Mouse (Mus musculus): ENCODE results near the gene Cdk6. TPM values are rescaled to one million over a fixed set of nuclear protein-coding genes. Genes with fewer than 3 reads are reported as not detected.

The Cdk6 gene
- polyA plus RNA-seq, 1 experiment from 2014 or later, result 18.0 TPM

- H3K4me3 ChIP-seq, result no peak overlapping the region
- 74% methylated on average over 1 of the region's 1 CpGs for WGBS
- no peak overlapping the region for H3K27ac ChIP-seq (replicated peaks)
- no peaks in the 10 kb centered on the region for H3K9me3 ChIP-seq
- H3K4me1 ChIP-seq, result 0 out of 2 replicates have a peak, but pooled peaks cover 3% of the 10 kb centered on the region
- no peaks in the 10 kb centered on the region for H3K36me3 ChIP-seq
- ATAC-seq (ENCODE audit: low FRiP score, low read depth), result no peak
- H3K9ac ChIP-seq (replicated peaks), result no peak overlapping the region
- no peak overlapping the region for H3K4me2 ChIP-seq (replicated peaks)
- H3K27me3 ChIP-seq, result no peaks in the 10 kb centered on the region
These were observed 43.8 kb downstream of the Cdk6 start for GRCm38 (mm10) chr5:3385078-3385477.

- 77% methylated on average over 7 of the region's 7 CpGs for WGBS
- Histone ChIP-seq H3K9ac (replicated peaks) (no peak overlapping the region), H3K4me1 (0 out of 2 replicates have a peak, but pooled peaks cover 3% of the 10 kb centered on the region), H3K27ac (replicated peaks) (no peak overlapping the region), H3K36me3 (no peaks in the 10 kb centered on the region), H3K9me3 (no peaks in the 10 kb centered on the region), H3K27me3 (no peaks in the 10 kb centered on the region), H3K4me2 (replicated peaks) (no peak overlapping the region), H3K4me3 (no peak overlapping the region)
- ATAC-seq (ENCODE audit: low FRiP score, low read depth), result no peak
These were observed 44.9 kb downstream of the Cdk6 start for GRCm38 (mm10) chr5:3386021-3386730.

DNA sequence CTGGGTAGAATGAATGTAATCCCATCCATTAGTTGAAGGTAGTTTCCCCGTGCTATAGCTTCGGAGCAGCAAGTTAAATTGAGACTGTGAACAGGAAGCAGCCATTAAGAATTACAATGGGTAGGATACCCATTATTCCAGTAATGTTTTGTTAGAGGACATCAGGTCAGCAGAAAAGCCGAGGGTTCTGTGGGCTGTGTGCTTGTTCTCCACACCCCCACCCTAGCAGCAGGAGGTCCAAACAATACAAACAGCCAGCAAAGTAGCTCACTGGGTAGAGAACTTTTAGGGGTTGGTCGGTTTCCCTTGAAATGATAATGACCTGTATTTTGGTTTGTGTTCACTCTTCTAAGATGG lies 45.4 kb downstream of the Cdk6 start:
- no peak for ATAC-seq (ENCODE audit: low FRiP score, low read depth)
- no peak overlapping the region for H3K4me2 ChIP-seq (replicated peaks)
- H3K9ac ChIP-seq (replicated peaks), result no peak overlapping the region
- no peaks in the 10 kb centered on the region for H3K9me3 ChIP-seq
- no peak overlapping the region for H3K27ac ChIP-seq (replicated peaks)
- no peaks in the 10 kb centered on the region for H3K27me3 ChIP-seq
- 0 out of 2 replicates have a peak, but pooled peaks cover 3% of the 10 kb centered on the region for H3K4me1 ChIP-seq
- H3K36me3 ChIP-seq, result no peaks in the 10 kb centered on the region
- 10% methylated on average over 4 of the region's 4 CpGs for WGBS
- H3K4me3 ChIP-seq, result no peak overlapping the region

GRCm38 (mm10) chr5:3387138-3387537 lies 45.9 kb downstream of the Cdk6 start:
- H3K4me3 ChIP-seq, result no peak overlapping the region
- no peak overlapping the region for H3K4me2 ChIP-seq (replicated peaks)
- H3K27ac ChIP-seq (replicated peaks), result no peak overlapping the region
- 61% methylated on average over 5 of the region's 5 CpGs for WGBS
- no peaks in the 10 kb centered on the region for H3K36me3 ChIP-seq
- H3K4me1 ChIP-seq, result 0 out of 2 replicates have a peak, but pooled peaks cover 3% of the 10 kb centered on the region
- no peaks in the 10 kb centered on the region for H3K9me3 ChIP-seq
- H3K9ac ChIP-seq (replicated peaks), result no peak overlapping the region
- no peak for ATAC-seq (ENCODE audit: low FRiP score, low read depth)
- no peaks in the 10 kb centered on the region for H3K27me3 ChIP-seq

- 84% methylated on average over 3 of the region's 3 CpGs for WGBS
- H3K36me3 ChIP-seq, result no peaks in the 10 kb centered on the region
- H3K27ac ChIP-seq (replicated peaks), result no peak overlapping the region
- H3K4me1 ChIP-seq, result peaks cover 14% of the 10 kb centered on the region
- H3K9ac ChIP-seq (replicated peaks), result no peak overlapping the region
- H3K9me3 ChIP-seq, result no peaks in the 10 kb centered on the region
- no peaks in the 10 kb centered on the region for H3K27me3 ChIP-seq
- no peak overlapping the region for H3K4me3 ChIP-seq
- no peak overlapping the region for H3K4me2 ChIP-seq (replicated peaks)
- ATAC-seq (ENCODE audit: low FRiP score, low read depth), result no peak
These were observed 51.6 kb downstream of the Cdk6 start for GRCm38 (mm10) chr5:3392856-3393255.

GRCm38 (mm10) chr5:3394145-3394544 lies 52.9 kb downstream of the Cdk6 start:
- Histone ChIP-seq H3K4me1 (peaks cover 14% of the 10 kb centered on the region), H3K9me3 (no peaks in the 10 kb centered on the region), H3K27ac (replicated peaks) (peak overlapping the region; percentile 71), H3K4me3 (no peak overlapping the region), H3K27me3 (no peaks in the 10 kb centered on the region), H3K4me2 (replicated peaks) (no peak overlapping the region), H3K9ac (replicated peaks) (no peak overlapping the region), H3K36me3 (no peaks in the 10 kb centered on the region)
- no peak for ATAC-seq (ENCODE audit: low FRiP score, low read depth)
- WGBS, result 93% methylated on average over 7 of the region's 7 CpGs

DNA sequence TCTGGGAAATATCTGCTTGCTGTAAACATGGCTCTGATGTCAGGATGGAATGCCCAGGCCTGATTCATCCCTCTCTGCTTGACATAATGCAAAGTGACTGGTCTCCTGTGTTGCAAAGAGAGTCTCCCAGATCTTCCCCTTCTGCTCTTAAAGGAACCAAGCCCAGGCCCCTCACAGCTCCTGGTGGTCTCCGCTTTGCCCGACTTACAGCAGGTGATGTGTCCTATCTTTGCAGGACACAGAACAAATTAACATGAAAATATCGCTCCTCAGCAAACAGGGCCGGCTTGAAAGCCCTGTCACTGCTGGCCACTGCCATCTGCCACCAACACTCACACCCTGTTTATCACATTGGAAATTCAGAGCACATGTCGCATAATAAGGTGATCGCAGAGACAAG lies 53.7 kb downstream of the Cdk6 start:
- peak; percentile 86 for ATAC-seq (ENCODE audit: low FRiP score, low read depth)
- no peaks in the 10 kb centered on the region for H3K36me3 ChIP-seq
- no peak overlapping the region for H3K9ac ChIP-seq (replicated peaks)
- WGBS, result 32% methylated on average over 6 of the region's 6 CpGs
- no peaks in the 10 kb centered on the region for H3K27me3 ChIP-seq
- no peaks in the 10 kb centered on the region for H3K9me3 ChIP-seq
- H3K27ac ChIP-seq (replicated peaks), result peak overlapping the region; percentile 71
- H3K4me2 ChIP-seq (replicated peaks), result peak overlapping the region; percentile 16; the same call in 1 of the 2 replicates
- peaks cover 19% of the 10 kb centered on the region for H3K4me1 ChIP-seq
- H3K4me3 ChIP-seq, result no peak overlapping the region

DNA sequence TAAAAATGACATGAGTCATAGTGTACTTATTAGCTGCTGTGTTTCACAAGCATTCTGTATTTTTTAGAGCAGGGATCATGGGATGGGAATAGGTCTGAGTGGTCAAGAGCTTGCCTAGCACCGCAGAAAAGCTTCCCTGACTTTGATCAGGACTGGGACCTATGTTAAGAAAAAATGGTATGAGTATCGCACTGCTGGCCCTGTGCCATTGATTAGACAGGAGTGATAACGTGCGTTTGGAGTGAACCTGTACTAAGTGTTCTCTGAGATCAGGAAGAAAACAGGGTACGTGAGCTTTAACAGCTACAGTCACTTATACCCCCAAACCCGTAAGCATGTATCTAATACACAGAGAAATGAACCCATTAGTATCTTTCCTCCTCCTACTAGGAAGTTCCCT lies 54.9 kb downstream of the Cdk6 start:
- H3K9ac ChIP-seq (replicated peaks), result no peak overlapping the region
- H3K27ac ChIP-seq (replicated peaks), result no peak overlapping the region
- H3K4me1 ChIP-seq, result peaks cover 19% of the 10 kb centered on the region
- WGBS, result 92% methylated on average over 6 of the region's 6 CpGs
- no peak overlapping the region for H3K4me2 ChIP-seq (replicated peaks)
- H3K36me3 ChIP-seq, result no peaks in the 10 kb centered on the region
- H3K9me3 ChIP-seq, result no peaks in the 10 kb centered on the region
- H3K4me3 ChIP-seq, result no peak overlapping the region
- H3K27me3 ChIP-seq, result no peaks in the 10 kb centered on the region
- no peak for ATAC-seq (ENCODE audit: low FRiP score, low read depth)

DNA sequence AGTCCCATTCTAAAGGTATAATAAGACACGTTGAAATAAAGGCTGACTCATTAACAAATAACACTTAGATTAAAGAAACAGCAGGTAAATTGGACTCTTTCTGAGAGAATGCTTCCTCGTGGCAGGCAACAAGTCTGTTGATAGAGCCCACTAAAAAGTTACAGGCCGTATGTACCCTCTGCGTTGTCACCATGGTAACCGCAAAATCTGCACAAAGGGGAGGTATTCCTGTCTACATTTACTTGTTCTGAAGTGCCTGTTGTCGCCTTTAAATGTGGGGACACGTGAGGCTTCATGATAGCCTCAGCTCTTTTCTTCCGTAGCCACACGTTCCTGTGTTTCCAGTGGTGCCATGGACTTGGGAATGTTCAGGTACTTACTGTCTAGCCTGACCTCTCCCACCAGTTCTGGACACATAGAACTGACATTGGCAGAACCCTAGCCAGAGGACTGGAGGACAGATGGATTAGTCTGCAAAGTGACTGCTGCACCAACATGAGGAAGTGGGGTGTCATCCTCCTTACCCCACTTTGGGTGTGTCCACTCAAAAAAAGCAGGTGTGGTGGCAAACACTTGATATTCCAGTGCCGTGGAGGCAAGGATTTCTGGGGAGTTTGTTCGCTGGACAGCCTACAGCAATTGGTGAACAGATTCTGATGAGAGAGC lies 55.8 kb downstream of the Cdk6 start:
- no peak overlapping the region for H3K4me3 ChIP-seq
- 80% methylated on average over 11 of the region's 11 CpGs for WGBS
- no peak overlapping the region for H3K4me2 ChIP-seq (replicated peaks)
- peaks cover 19% of the 10 kb centered on the region for H3K4me1 ChIP-seq
- H3K9me3 ChIP-seq, result no peaks in the 10 kb centered on the region
- no peaks in the 10 kb centered on the region for H3K27me3 ChIP-seq
- no peaks in the 10 kb centered on the region for H3K36me3 ChIP-seq
- H3K27ac ChIP-seq (replicated peaks), result no peak overlapping the region
- ATAC-seq (ENCODE audit: low FRiP score, low read depth), result no peak
- H3K9ac ChIP-seq (replicated peaks), result no peak overlapping the region

DNA sequence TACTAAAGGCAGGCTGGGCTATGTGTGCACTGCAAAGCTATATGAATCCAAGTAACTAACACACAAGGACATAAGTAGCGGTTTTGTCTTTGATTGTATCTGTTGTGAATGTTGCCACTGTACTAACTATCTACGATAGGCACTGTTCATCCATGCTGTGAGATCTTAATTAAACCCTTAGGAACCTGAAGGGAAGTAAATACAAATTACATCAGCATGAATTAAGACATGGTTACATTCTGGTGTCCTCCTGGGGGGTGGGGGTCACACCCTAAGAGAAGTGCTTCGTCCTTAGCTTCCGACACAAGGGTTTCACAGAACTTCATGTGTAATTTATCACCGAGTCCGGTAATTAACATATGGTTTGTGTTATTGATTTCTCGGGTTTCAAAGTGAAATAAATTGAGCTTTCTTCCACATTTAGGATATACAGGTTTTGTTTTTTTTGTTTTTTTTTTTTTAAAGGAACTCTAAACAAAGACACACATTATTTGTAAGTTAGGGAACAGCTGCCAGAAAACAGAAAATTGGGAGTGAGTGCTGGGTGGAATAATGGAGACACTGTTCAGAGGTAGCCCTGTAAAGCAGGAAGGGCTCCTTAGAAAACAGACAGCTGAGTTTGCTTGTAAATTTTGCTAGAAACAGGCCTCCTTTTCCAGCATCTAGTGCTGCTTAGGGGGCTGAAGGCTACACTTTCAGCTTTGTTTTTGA lies 58.7 kb downstream of the Cdk6 start:
- Histone ChIP-seq H3K4me2 (replicated peaks) (no peak overlapping the region), H3K9me3 (no peaks in the 10 kb centered on the region), H3K9ac (replicated peaks) (no peak overlapping the region), H3K27ac (replicated peaks) (no peak overlapping the region), H3K4me1 (peaks cover 10% of the 10 kb centered on the region), H3K36me3 (no peaks in the 10 kb centered on the region), H3K4me3 (no peak overlapping the region), H3K27me3 (no peaks in the 10 kb centered on the region)
- WGBS, result 62% methylated on average over 7 of the region's 7 CpGs
- ATAC-seq (ENCODE audit: low FRiP score, low read depth), result no peak

- Histone ChIP-seq H3K36me3 (no peaks in the 10 kb centered on the region), H3K4me1 (peaks cover 5% of the 10 kb centered on the region; the same call in 1 of the 2 replicates), H3K4me3 (no peak overlapping the region), H3K27me3 (no peaks in the 10 kb centered on the region), H3K4me2 (replicated peaks) (no peak overlapping the region), H3K9me3 (no peaks in the 10 kb centered on the region), H3K9ac (replicated peaks) (no peak overlapping the region), H3K27ac (replicated peaks) (no peak overlapping the region)
- ATAC-seq (ENCODE audit: low FRiP score, low read depth), result no peak
- 56% methylated on average over 6 of the region's 6 CpGs for WGBS
These were observed 63.8 kb downstream of the Cdk6 start for GRCm38 (mm10) chr5:3405102-3405501.

GRCm38 (mm10) chr5:3405503-3405902 lies 64.2 kb downstream of the Cdk6 start:
- Histone ChIP-seq H3K9ac (replicated peaks) (no peak overlapping the region), H3K36me3 (no peaks in the 10 kb centered on the region), H3K4me1 (peaks cover 5% of the 10 kb centered on the region; the same call in 1 of the 2 replicates), H3K9me3 (no peaks in the 10 kb centered on the region), H3K4me3 (no peak overlapping the region), H3K27me3 (no peaks in the 10 kb centered on the region), H3K4me2 (replicated peaks) (no peak overlapping the region), H3K27ac (replicated peaks) (no peak overlapping the region)
- WGBS, result 74% methylated on average over 6 of the region's 6 CpGs
- no peak for ATAC-seq (ENCODE audit: low FRiP score, low read depth)
